Mouse (Mus musculus): Measurements from ENCODE around the gene B830017H08Rik. TPM values are rescaled to one million over a fixed set of nuclear protein-coding genes. Genes with fewer than 3 reads are reported as not detected.

B830017H08Rik gene
- polyA plus RNA-seq, 1 experiment from 2014 or later, result not detected

DNA sequence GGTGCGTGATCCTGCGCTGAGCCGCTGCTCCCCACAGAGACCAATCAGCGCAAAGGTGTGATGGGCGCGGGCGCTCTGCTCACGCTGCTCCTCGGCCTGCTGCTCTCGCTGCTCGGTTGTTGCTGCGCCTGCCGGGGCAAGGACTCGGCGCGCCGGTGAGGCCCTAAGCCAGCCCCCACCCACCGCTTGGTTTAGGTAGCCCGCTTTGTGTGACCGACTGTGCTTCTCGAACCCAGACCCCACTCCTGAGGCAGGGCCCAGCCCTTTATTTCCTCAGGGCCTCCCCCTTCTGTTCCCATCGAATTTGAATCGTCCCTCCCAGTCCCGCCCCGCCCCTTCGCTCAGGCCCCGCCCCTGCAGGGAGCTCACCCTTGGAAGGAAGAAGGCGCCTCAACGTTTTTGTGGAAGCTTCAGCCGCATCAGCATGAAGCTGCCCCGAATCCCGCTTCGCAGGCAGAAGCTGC is 28.4 kb upstream of the B830017H08Rik start:
- WGBS, result 1% methylated on average over 33 of the region's 33 CpGs
- ATAC-seq (replicated peaks; ENCODE audit: insufficient number of reproducible peaks, low FRiP score, low TSS enrichment, low read depth) (no peak), DNase-seq (ENCODE audit: low spot score) (peak; percentile 80)
- H3K4me3 ChIP-seq (ENCODE audit: low read depth, low read length), result peak overlapping the region; percentile 24
- no peak overlapping the region for H3K27ac ChIP-seq (replicated peaks; ENCODE audit: low read depth, low read length)
- no peaks in the 10 kb centered on the region for H3K9me3 ChIP-seq (replicated peaks; ENCODE audit: control insufficient read depth, low read length)
- peak overlapping the region; percentile 50 for H3K4me2 ChIP-seq (ENCODE audit: low read depth, low read length)
- peak overlapping the region; percentile 10; the same call in 1 of the 2 replicates for H3K9ac ChIP-seq (replicated peaks; ENCODE audit: low read length)
- peaks cover 39% of the 10 kb centered on the region for H3K27me3 ChIP-seq (ENCODE audit: control insufficient read depth, insufficient read depth, low read length)
- H3K4me1 ChIP-seq (ENCODE audit: control insufficient read depth, insufficient read depth, low read length), result peaks cover 41% of the 10 kb centered on the region
- H3K36me3 ChIP-seq (replicated peaks; ENCODE audit: control insufficient read depth, insufficient read depth, low read depth, low read length), result no peaks in the 10 kb centered on the region; the same call in 1 of the 2 replicates

DNA sequence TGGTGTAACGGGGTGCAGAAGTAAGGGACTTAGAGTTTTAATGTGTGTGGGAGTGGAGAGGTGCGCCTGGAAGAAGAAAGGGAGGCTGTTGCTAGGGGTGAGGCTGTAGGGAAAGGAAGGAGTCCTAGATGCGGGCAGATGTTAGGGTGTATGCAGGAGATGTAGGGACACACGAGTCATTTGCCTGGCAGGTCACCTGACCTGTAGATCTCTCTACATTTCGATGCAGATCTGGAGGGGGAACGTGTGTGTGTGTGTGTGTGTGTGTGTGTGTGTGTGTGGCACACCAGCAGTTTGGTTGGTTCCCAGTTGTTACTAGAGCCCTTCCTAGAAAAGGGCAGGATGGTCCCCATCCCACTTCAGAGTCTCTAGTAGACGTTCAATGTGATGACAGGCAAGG is 27.9 kb upstream of the B830017H08Rik start:
- Histone ChIP-seq H3K4me1 (ENCODE audit: control insufficient read depth, insufficient read depth, low read length) (peaks cover 43% of the 10 kb centered on the region), H3K9me3 (replicated peaks; ENCODE audit: control insufficient read depth, low read length) (no peaks in the 10 kb centered on the region), H3K4me3 (ENCODE audit: low read depth, low read length) (no peak overlapping the region), H3K4me2 (ENCODE audit: low read depth, low read length) (peak overlapping the region; percentile 50; the same call in 1 of the 2 replicates), H3K9ac (replicated peaks; ENCODE audit: low read length) (no peak overlapping the region), H3K27ac (replicated peaks; ENCODE audit: low read depth, low read length) (no peak overlapping the region), H3K27me3 (ENCODE audit: control insufficient read depth, insufficient read depth, low read length) (peaks cover 38% of the 10 kb centered on the region), H3K36me3 (replicated peaks; ENCODE audit: control insufficient read depth, insufficient read depth, low read depth, low read length) (no peaks in the 10 kb centered on the region; the same call in 1 of the 2 replicates)
- DNase-seq (ENCODE audit: low spot score) (no peak), ATAC-seq (replicated peaks; ENCODE audit: insufficient number of reproducible peaks, low FRiP score, low TSS enrichment, low read depth) (no peak)
- WGBS, result 17% methylated on average over 7 of the region's 7 CpGs

DNA sequence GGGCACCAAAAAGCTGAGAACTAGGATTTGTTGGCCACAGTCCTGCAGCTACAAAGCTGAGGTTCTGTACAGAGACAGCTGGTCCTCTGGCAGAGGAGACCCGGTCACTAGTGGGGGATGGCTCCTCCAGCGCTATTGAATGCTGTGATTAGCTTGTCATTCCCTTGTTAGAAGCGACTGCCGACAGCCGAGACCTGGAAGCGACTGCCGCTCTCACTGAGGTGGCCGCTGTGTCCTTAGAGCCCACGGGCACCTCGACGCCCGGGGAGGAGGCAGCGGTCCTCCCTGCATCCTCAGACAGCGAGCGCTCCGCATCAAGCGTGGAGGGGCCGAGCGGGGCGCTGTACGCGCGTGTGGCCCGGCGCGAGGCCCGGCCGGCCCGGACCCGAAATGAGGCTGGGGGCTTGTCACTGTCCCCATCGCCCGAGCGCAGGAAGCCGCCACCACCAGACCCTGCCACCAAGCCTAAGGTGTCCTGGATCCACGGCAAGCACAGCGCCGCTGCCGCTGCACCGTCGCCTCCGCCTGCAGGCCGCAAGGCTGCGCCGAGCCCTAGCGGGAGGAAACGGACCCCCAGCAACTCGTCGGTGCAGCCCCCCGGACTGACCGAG is 26.2 kb upstream of the B830017H08Rik start:
- peak overlapping the region; percentile 68; the same call in 1 of the 2 replicates for H3K27ac ChIP-seq (replicated peaks; ENCODE audit: low read depth, low read length)
- 2% methylated on average over 27 of the region's 50 CpGs for WGBS
- ATAC-seq (replicated peaks; ENCODE audit: insufficient number of reproducible peaks, low FRiP score, low TSS enrichment, low read depth) (no peak), DNase-seq (ENCODE audit: low spot score) (peak; percentile 43)
- peaks cover 42% of the 10 kb centered on the region for H3K4me1 ChIP-seq (ENCODE audit: control insufficient read depth, insufficient read depth, low read length)
- H3K36me3 ChIP-seq (replicated peaks; ENCODE audit: control insufficient read depth, insufficient read depth, low read depth, low read length), result no peaks in the 10 kb centered on the region; the same call in 1 of the 2 replicates
- peak overlapping the region; percentile 43 for H3K4me3 ChIP-seq (ENCODE audit: low read depth, low read length)
- peak overlapping the region; percentile 71 for H3K9ac ChIP-seq (replicated peaks; ENCODE audit: low read length)
- H3K9me3 ChIP-seq (replicated peaks; ENCODE audit: control insufficient read depth, low read length), result no peaks in the 10 kb centered on the region
- H3K4me2 ChIP-seq (ENCODE audit: low read depth, low read length), result peak overlapping the region; percentile 91
- H3K27me3 ChIP-seq (ENCODE audit: control insufficient read depth, insufficient read depth, low read length), result peaks cover 31% of the 10 kb centered on the region

DNA sequence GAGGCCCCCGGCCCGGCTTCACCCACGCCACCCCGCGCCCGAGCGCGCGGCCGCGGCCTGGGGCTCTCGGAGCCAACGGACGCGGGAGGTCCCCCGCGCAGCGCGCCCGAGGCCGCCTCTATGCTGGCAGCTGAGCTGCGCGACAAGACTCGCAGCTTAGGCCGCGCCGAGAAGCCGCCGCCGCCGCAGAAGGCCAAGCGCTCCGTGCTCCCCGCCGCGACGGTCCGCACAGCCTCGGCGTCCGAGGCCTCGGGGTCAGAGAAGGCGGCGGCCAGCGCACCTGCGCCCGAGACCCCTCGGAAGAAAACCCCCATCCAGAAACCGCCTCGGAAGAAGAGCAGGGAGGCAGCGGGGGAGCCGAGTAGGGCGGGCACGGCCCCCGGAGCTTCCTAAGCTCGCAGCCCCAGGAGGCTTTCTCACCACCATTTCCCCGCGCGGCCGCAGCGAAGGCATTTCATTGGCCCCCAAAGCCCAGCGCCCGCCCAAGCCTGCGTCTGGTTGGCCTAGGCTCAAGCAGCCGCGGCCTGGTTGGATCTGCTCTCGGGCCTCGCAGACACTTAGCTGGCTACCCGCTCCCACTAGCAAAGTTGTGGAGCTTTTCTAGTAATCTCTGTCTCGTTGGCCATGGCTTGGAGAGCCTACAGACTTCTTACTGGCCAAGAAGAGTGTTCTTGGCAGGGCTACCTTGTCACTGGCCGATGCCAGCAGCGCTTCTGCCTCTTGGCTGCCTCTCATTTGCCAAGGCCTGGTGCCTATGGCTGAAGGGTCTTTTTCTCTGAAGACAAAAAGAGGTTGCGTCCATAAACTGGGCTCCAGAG is 25.5 kb upstream of the B830017H08Rik start:
- Histone ChIP-seq H3K4me2 (ENCODE audit: low read depth, low read length) (peak overlapping the region; percentile 91), H3K4me3 (ENCODE audit: low read depth, low read length) (peak overlapping the region; percentile 43), H3K27ac (replicated peaks; ENCODE audit: low read depth, low read length) (peak overlapping the region; percentile 68), H3K4me1 (ENCODE audit: control insufficient read depth, insufficient read depth, low read length) (peaks cover 35% of the 10 kb centered on the region), H3K36me3 (replicated peaks; ENCODE audit: control insufficient read depth, insufficient read depth, low read depth, low read length) (no peaks in the 10 kb centered on the region; the same call in 1 of the 2 replicates), H3K27me3 (ENCODE audit: control insufficient read depth, insufficient read depth, low read length) (peaks cover 24% of the 10 kb centered on the region), H3K9ac (replicated peaks; ENCODE audit: low read length) (peak overlapping the region; percentile 71), H3K9me3 (replicated peaks; ENCODE audit: control insufficient read depth, low read length) (no peaks in the 10 kb centered on the region)
- DNase-seq (ENCODE audit: low spot score) (peak; percentile 94), ATAC-seq (replicated peaks; ENCODE audit: insufficient number of reproducible peaks, low FRiP score, low TSS enrichment, low read depth) (peak; percentile 58)
- 3% methylated on average over 70 of the region's 73 CpGs for WGBS

DNA sequence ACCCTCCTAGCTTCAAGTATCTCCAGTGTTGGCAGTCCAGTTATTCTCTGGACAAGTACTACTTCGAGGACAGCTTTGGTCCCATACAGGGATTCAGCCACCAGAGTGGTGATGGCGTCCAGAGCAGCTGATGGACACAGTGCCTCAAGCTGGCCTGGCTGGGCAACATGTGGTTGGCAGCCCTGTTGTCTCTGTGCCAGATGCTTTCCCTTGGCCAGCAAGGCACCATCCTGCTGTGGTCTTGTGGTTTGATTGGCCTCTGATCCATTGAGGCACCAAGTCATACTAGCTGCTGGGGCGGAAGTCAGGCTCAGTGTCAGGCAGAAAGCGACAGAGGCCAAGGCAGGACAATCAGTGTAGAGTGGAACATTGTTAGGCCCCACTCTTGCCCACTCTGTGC is 23.8 kb upstream of the B830017H08Rik start:
- DNase-seq (ENCODE audit: low spot score), result peak; percentile 22
- WGBS, result 79% methylated on average over 4 of the region's 4 CpGs
- Histone ChIP-seq H3K36me3 (replicated peaks; ENCODE audit: control insufficient read depth, insufficient read depth, low read depth, low read length) (no peaks in the 10 kb centered on the region), H3K9ac (replicated peaks; ENCODE audit: low read length) (peak overlapping the region; percentile 18), H3K9me3 (replicated peaks; ENCODE audit: control insufficient read depth, low read length) (no peaks in the 10 kb centered on the region), H3K27ac (replicated peaks; ENCODE audit: low read depth, low read length) (peak overlapping the region; percentile 83), H3K4me1 (ENCODE audit: control insufficient read depth, insufficient read depth, low read length) (peaks cover 19% of the 10 kb centered on the region), H3K4me3 (ENCODE audit: low read depth, low read length) (no peak overlapping the region), H3K4me2 (ENCODE audit: low read depth, low read length) (no peak overlapping the region), H3K27me3 (ENCODE audit: control insufficient read depth, insufficient read depth, low read length) (peaks cover 9% of the 10 kb centered on the region)
- no peak for ATAC-seq (replicated peaks; ENCODE audit: insufficient number of reproducible peaks, low FRiP score, low TSS enrichment, low read depth)

DNA sequence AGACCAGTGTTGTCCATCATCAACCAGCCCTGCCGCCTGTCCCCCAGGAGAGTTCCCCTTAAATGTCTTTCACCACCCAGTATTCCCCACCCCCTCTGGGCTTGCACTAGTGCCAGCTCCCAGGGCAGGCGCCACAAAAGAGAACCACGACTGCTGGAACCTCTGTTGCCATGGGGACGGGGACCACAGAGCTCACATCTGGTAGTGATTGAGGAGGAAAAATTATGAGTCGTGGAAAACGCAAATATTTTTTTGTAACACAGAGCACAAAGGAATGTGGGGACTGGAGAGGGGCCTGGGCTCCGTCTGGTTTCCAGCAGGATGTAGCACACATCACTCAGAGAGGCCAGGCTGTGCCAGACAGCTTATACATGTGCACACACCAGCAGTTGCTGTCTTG is 23.2 kb upstream of the B830017H08Rik start:
- H3K4me3 ChIP-seq (ENCODE audit: low read depth, low read length), result no peak overlapping the region
- ATAC-seq (replicated peaks; ENCODE audit: insufficient number of reproducible peaks, low FRiP score, low TSS enrichment, low read depth) (peak; percentile 81), DNase-seq (ENCODE audit: low spot score) (peak; percentile 93)
- peak overlapping the region; percentile 83 for H3K27ac ChIP-seq (replicated peaks; ENCODE audit: low read depth, low read length)
- WGBS, result 7% methylated on average over 7 of the region's 7 CpGs
- peak overlapping the region; percentile 10 for H3K9ac ChIP-seq (replicated peaks; ENCODE audit: low read length)
- H3K4me1 ChIP-seq (ENCODE audit: control insufficient read depth, insufficient read depth, low read length), result peaks cover 16% of the 10 kb centered on the region
- H3K4me2 ChIP-seq (ENCODE audit: low read depth, low read length), result no peak overlapping the region
- peaks cover 8% of the 10 kb centered on the region for H3K27me3 ChIP-seq (ENCODE audit: control insufficient read depth, insufficient read depth, low read length)
- H3K9me3 ChIP-seq (replicated peaks; ENCODE audit: control insufficient read depth, low read length), result no peaks in the 10 kb centered on the region
- no peaks in the 10 kb centered on the region for H3K36me3 ChIP-seq (replicated peaks; ENCODE audit: control insufficient read depth, insufficient read depth, low read depth, low read length)

DNA sequence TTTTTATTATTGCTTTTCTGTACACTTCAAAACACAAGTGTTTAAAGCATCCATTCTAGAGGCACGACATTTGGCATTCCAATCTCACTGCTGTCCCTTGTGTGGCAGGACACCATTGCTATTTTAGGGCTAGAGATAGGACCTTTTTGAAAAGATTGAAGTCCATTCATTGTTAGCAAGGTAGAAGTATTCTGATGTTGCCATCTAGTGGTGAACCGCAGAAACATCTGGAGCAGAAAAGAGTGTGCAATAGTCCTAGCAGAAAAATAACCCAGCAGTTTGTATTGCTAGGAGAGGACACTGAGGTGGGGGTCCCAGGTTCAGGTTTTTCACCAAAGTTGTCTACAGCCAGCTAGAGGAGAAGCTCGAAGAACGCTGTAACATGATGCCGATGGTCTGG is 20.8 kb upstream of the B830017H08Rik start:
- 6% methylated on average over 5 of the region's 5 CpGs for WGBS
- no peak overlapping the region for H3K4me2 ChIP-seq (ENCODE audit: low read depth, low read length)
- H3K27ac ChIP-seq (replicated peaks; ENCODE audit: low read depth, low read length), result no peak overlapping the region
- H3K9me3 ChIP-seq (replicated peaks; ENCODE audit: control insufficient read depth, low read length), result no peaks in the 10 kb centered on the region
- ATAC-seq (replicated peaks; ENCODE audit: insufficient number of reproducible peaks, low FRiP score, low TSS enrichment, low read depth), result no peak
- peaks cover 2% of the 10 kb centered on the region; the same call in 1 of the 2 replicates for H3K27me3 ChIP-seq (ENCODE audit: control insufficient read depth, insufficient read depth, low read length)
- H3K4me3 ChIP-seq (ENCODE audit: low read depth, low read length), result no peak overlapping the region
- DNase-seq (ENCODE audit: low spot score), result peak; percentile 80
- H3K36me3 ChIP-seq (replicated peaks; ENCODE audit: control insufficient read depth, insufficient read depth, low read depth, low read length), result no peaks in the 10 kb centered on the region
- peaks cover 10% of the 10 kb centered on the region for H3K4me1 ChIP-seq (ENCODE audit: control insufficient read depth, insufficient read depth, low read length)
- no peak overlapping the region for H3K9ac ChIP-seq (replicated peaks; ENCODE audit: low read length)

DNA sequence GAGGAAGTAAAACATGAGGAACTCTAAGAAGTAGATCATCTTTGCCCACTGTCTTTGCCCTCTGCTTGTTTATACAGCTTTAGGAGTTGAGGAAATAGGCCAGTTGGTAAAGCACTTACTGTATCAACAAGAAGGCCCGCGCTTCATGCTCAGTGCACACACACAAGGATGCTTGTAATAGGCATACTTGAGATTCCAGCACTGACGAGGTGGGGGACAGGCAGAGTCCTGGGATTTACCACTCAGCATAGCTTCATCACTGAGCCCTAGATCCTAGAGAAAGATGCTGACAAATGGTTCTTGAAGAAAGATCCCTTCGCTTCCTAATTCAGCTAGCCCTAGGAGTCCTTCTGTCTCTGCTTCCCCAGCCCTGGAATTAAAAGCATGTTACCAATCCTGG is 19.7 kb upstream of the B830017H08Rik start:
- no peak overlapping the region for H3K27ac ChIP-seq (replicated peaks; ENCODE audit: low read depth, low read length)
- no peak overlapping the region for H3K4me3 ChIP-seq (ENCODE audit: low read depth, low read length)
- H3K27me3 ChIP-seq (ENCODE audit: control insufficient read depth, insufficient read depth, low read length), result peaks cover 2% of the 10 kb centered on the region; the same call in 1 of the 2 replicates
- no peak overlapping the region for H3K4me2 ChIP-seq (ENCODE audit: low read depth, low read length)
- H3K4me1 ChIP-seq (ENCODE audit: control insufficient read depth, insufficient read depth, low read length), result peaks cover 7% of the 10 kb centered on the region; the same call in 1 of the 2 replicates
- no peaks in the 10 kb centered on the region for H3K9me3 ChIP-seq (replicated peaks; ENCODE audit: control insufficient read depth, low read length)
- WGBS, result 42% methylated on average over 4 of the region's 4 CpGs
- ATAC-seq (replicated peaks; ENCODE audit: insufficient number of reproducible peaks, low FRiP score, low TSS enrichment, low read depth) (no peak), DNase-seq (ENCODE audit: low spot score) (no peak)
- H3K36me3 ChIP-seq (replicated peaks; ENCODE audit: control insufficient read depth, insufficient read depth, low read depth, low read length), result no peaks in the 10 kb centered on the region
- no peak overlapping the region for H3K9ac ChIP-seq (replicated peaks; ENCODE audit: low read length)
